Mouse (Mus musculus): ENCODE measurements around the gene Ckap4. TPM values are rescaled to one million over a fixed set of nuclear protein-coding genes. Genes with fewer than 3 reads are reported as not detected.

The Ckap4 gene
- total RNA-seq (2023) = 3.3 TPM

GRCm38 (mm10) chr10:84533912-84534671 lies at the start of gene Ckap4:
Gene Ckap4, minus strand, starts transcription at chr10:84534062.

GRCm38 (mm10) chr10:84576395-84577070 lies 42.7 kb upstream of the Ckap4 start, which contains the start of gene Tcp11l2:
Gene Tcp11l2, plus strand, starts transcription at chr10:84576626.

Other genes starting within 250 kb of the Ckap4 start
- gene Nuak1, start 93.5 kb downstream of the Ckap4 start, total RNA-seq (2023) = 0.56 TPM
- gene Tcp11l2, start 42.6 kb upstream of the Ckap4 start, total RNA-seq (2023) = 145 TPM
- 43.0 TPM for gene Polr3b, start 88.2 kb upstream of the Ckap4 start, total RNA-seq (2023)
- not detected for gene Rfx4, start 222.0 kb upstream of the Ckap4 start, total RNA-seq (2023)